Mouse (Mus musculus) midbrain, embryonic 16.5 days (tissue): ENCODE results near the gene Adgrg1. TPM values are rescaled to one million over a fixed set of nuclear protein-coding genes. Genes with fewer than 3 reads are reported as not detected.

Experiments used
- ATAC-seq: fragments of 200-750 bp; cut with Nextera tagmentation; 2 replicates; pipeline ENCODE4 v1.8.0; 2017; ENCODE audit warnings: moderate TSS enrichment
- H3K27ac ChIP-seq: fragments of 300-500 bp; sonication (generic); 2 replicates; pipeline ENCODE4 v1.5.1; 2014; ENCODE audit warnings: mild to moderate bottlenecking, low read length, mixed read lengths
- H3K27me3 ChIP-seq: fragments of 300-500 bp; sonication (generic); 2 replicates; pipeline ENCODE4 v1.6.1; 2014; ENCODE audit warnings: low read depth, low read length, mixed read lengths; ENCODE audit not compliant: control insufficient read depth, insufficient read depth
- H3K36me3 ChIP-seq: fragments of 300-500 bp; sonication (generic); 2 replicates; pipeline ENCODE4 v1.6.1; 2014; ENCODE audit warnings: mild to moderate bottlenecking, low read length, moderate library complexity, mixed read lengths; ENCODE audit not compliant: control insufficient read depth, insufficient read depth
- H3K4me1 ChIP-seq: fragments of 300-500 bp; sonication (generic); 2 replicates; pipeline ENCODE4 v1.6.1; 2014; ENCODE audit warnings: mild to moderate bottlenecking, low read length, mixed read lengths; ENCODE audit not compliant: control insufficient read depth, insufficient read depth
- H3K4me2 ChIP-seq: fragments of 300-500 bp; sonication (generic); 2 replicates; pipeline ENCODE4 v1.6.1; 2014; ENCODE audit warnings: mild to moderate bottlenecking, low read length, mixed read lengths
- H3K4me3 ChIP-seq: fragments of 300-500 bp; sonication (generic); 2 replicates; pipeline ENCODE4 v1.5.1; 2014; ENCODE audit warnings: low read depth, mild to moderate bottlenecking, low read length, moderate library complexity, mixed read lengths
- H3K9ac ChIP-seq: fragments of 300-500 bp; sonication (generic); 2 replicates; pipeline ENCODE4 v1.6.1; 2014; ENCODE audit warnings: low read depth, low read length, mixed read lengths
- H3K9me3 ChIP-seq: fragments of 300-500 bp; sonication (generic); replicated peaks from 2 replicates; pipeline ENCODE4 v1.6.1; 2014; ENCODE audit warnings: mild to moderate bottlenecking, low read length, mixed read lengths; ENCODE audit not compliant: control insufficient read depth, poor library complexity, severe bottlenecking
- WGBS: fragments of 180-500 bp; shearing (Covaris S2); extraction: QIAGEN DNeasy Blood & Tissue Kit; methylation state at CpG from one replicate; pipeline ENCODE4 v1.1.7; 2014; 5-methylcytosine and 5-hydroxymethylcytosine counted together
- polyA plus RNA-seq: library from polyadenylated mRNA; unstranded; fragments of >200 nt; fragmentation: Nextera tagmentation; extraction: Ambion mirVana; gene quantifications from 2 replicates; pipeline ENCODE4 v1.2.1, GENCODE M21; 2015

Adgrg1 gene
- polyA plus RNA-seq, 1 experiment from 2014 or later: 153 TPM

GRCm38 (mm10) chr8:94991454-94991994 lies 17.0 kb downstream of the Adgrg1 start:
- no peak overlapping the region for H3K4me3 ChIP-seq
- WGBS: 81% methylated on average over 9 of the region's 9 CpGs
- H3K27ac ChIP-seq: peak overlapping the region; percentile 73; the same call in 1 of the 2 replicates
- H3K4me2 ChIP-seq: no peak overlapping the region
- H3K36me3 ChIP-seq: no peaks in the 10 kb centered on the region
- peaks cover 32% of the 10 kb centered on the region for H3K4me1 ChIP-seq
- ATAC-seq: no peak
- no peaks in the 10 kb centered on the region for H3K9me3 ChIP-seq
- no peaks in the 10 kb centered on the region for H3K27me3 ChIP-seq
- no peak overlapping the region for H3K9ac ChIP-seq

GRCm38 (mm10) chr8:94992010-94992409 lies 17.5 kb downstream of the Adgrg1 start:
- 66% methylated on average over 4 of the region's 4 CpGs for WGBS
- peak overlapping the region; percentile 73 for H3K27ac ChIP-seq
- H3K36me3 ChIP-seq: no peaks in the 10 kb centered on the region
- peaks cover 30% of the 10 kb centered on the region for H3K4me1 ChIP-seq
- no peak overlapping the region for H3K4me3 ChIP-seq
- ATAC-seq: no peak
- H3K4me2 ChIP-seq: no peak overlapping the region
- no peak overlapping the region for H3K9ac ChIP-seq
- no peaks in the 10 kb centered on the region for H3K27me3 ChIP-seq
- H3K9me3 ChIP-seq: no peaks in the 10 kb centered on the region

- H3K36me3 ChIP-seq: no peaks in the 10 kb centered on the region
- no peaks in the 10 kb centered on the region for H3K27me3 ChIP-seq
- H3K4me2 ChIP-seq: no peak overlapping the region
- no peak overlapping the region for H3K4me3 ChIP-seq
- H3K9me3 ChIP-seq: no peaks in the 10 kb centered on the region
- H3K27ac ChIP-seq: peak overlapping the region; percentile 95
- peak; percentile 1; the same call in 1 of the 2 replicates for ATAC-seq
- H3K9ac ChIP-seq: 0 out of 2 replicates have a peak overlapping the region, but pooled peaks have one; percentile 7
- H3K4me1 ChIP-seq: peaks cover 36% of the 10 kb centered on the region
- 34% methylated on average over 5 of the region's 5 CpGs for WGBS
Observed at GRCm38 (mm10) chr8:94992534-94992933, 18.0 kb downstream of the Adgrg1 start.

- Histone ChIP-seq H3K27ac (peak overlapping the region; percentile 95), H3K27me3 (no peaks in the 10 kb centered on the region), H3K4me3 (no peak overlapping the region), H3K4me2 (peak overlapping the region; percentile 73; the same call in 1 of the 2 replicates), H3K9ac (no peak overlapping the region), H3K9me3 (no peaks in the 10 kb centered on the region), H3K36me3 (no peaks in the 10 kb centered on the region), H3K4me1 (peaks cover 42% of the 10 kb centered on the region)
- 39% methylated on average over 9 of the region's 9 CpGs for WGBS
- no peak for ATAC-seq
Observed at GRCm38 (mm10) chr8:94992996-94993724, 18.6 kb downstream of the Adgrg1 start.

GRCm38 (mm10) chr8:94994006-94994405 lies 19.5 kb downstream of the Adgrg1 start:
- 0% methylated on average over 14 of the region's 14 CpGs for WGBS
- peaks cover 50% of the 10 kb centered on the region for H3K4me1 ChIP-seq
- H3K9ac ChIP-seq: peak overlapping the region; percentile 83

GRCm38 (mm10) chr8:94994510-94994909 lies 20.0 kb downstream of the Adgrg1 start:
- H3K27ac ChIP-seq: peak overlapping the region; percentile 95
- ATAC-seq: peak; percentile 18
- no peaks in the 10 kb centered on the region for H3K27me3 ChIP-seq
- H3K9me3 ChIP-seq: no peaks in the 10 kb centered on the region
- peak overlapping the region; percentile 83 for H3K9ac ChIP-seq
- 0% methylated on average over 1 of the region's 1 CpGs for WGBS
- peak overlapping the region; percentile 73 for H3K4me2 ChIP-seq
- peaks cover 55% of the 10 kb centered on the region for H3K4me1 ChIP-seq
- H3K4me3 ChIP-seq: peak overlapping the region; percentile 41
- H3K36me3 ChIP-seq: no peaks in the 10 kb centered on the region

More at GRCm38 (mm10) chr8:94994006-94994405, 19.5 kb downstream of the Adgrg1 start:
- H3K4me3 ChIP-seq: peak overlapping the region; percentile 41
- H3K27me3 ChIP-seq: no peaks in the 10 kb centered on the region
- H3K4me2 ChIP-seq: peak overlapping the region; percentile 73
- peak; percentile 88 for ATAC-seq
- H3K27ac ChIP-seq: peak overlapping the region; percentile 95
- no peaks in the 10 kb centered on the region for H3K36me3 ChIP-seq
- no peaks in the 10 kb centered on the region for H3K9me3 ChIP-seq

- peak overlapping the region; percentile 95 for H3K27ac ChIP-seq
- no peak for ATAC-seq
- 8% methylated on average over 5 of the region's 5 CpGs for WGBS
Observed at GRCm38 (mm10) chr8:94995336-94995893, 20.9 kb downstream of the Adgrg1 start.

GRCm38 (mm10) chr8:94996037-94996436 lies 21.5 kb downstream of the Adgrg1 start:
- no peaks in the 10 kb centered on the region for H3K9me3 ChIP-seq
- peaks cover 68% of the 10 kb centered on the region for H3K4me1 ChIP-seq
- ATAC-seq: no peak
- H3K4me3 ChIP-seq: peak overlapping the region; percentile 41
- H3K4me2 ChIP-seq: peak overlapping the region; percentile 73
- WGBS: 12% methylated on average over 12 of the region's 12 CpGs
- peak overlapping the region; percentile 83 for H3K9ac ChIP-seq
- H3K27ac ChIP-seq: peak overlapping the region; percentile 95
- H3K36me3 ChIP-seq: no peaks in the 10 kb centered on the region
- no peaks in the 10 kb centered on the region for H3K27me3 ChIP-seq

More at GRCm38 (mm10) chr8:94995336-94995893, 20.9 kb downstream of the Adgrg1 start:
- Histone ChIP-seq H3K4me2 (peak overlapping the region; percentile 73), H3K9ac (peak overlapping the region; percentile 83), H3K36me3 (no peaks in the 10 kb centered on the region), H3K4me1 (peaks cover 64% of the 10 kb centered on the region), H3K4me3 (peak overlapping the region; percentile 41), H3K9me3 (no peaks in the 10 kb centered on the region), H3K27me3 (no peaks in the 10 kb centered on the region)
